Mouse (Mus musculus): ENCODE measurements around the gene Rpgrip1l. TPM values are rescaled to one million over a fixed set of nuclear protein-coding genes. Genes with fewer than 3 reads are reported as not detected.

The Rpgrip1l gene
- polyA plus RNA-seq, 1 experiment from 2014 or later = 8.0 TPM

- no peak overlapping the region for H3K4me2 ChIP-seq
- no peak overlapping the region for H3K9ac ChIP-seq (ENCODE audit: low read depth, low read length)
- 65% methylated on average over 5 of the region's 5 CpGs for WGBS (ENCODE audit: insufficient replicate concordance)
- H3K4me1 ChIP-seq (ENCODE audit: control insufficient read depth, insufficient read depth, low read length) = no peaks in the 10 kb centered on the region
- H3K4me3 ChIP-seq (ENCODE audit: low read depth, low read length) = no peak overlapping the region
- ATAC-seq (replicated peaks; ENCODE audit: insufficient number of reproducible peaks, low FRiP score, low TSS enrichment) = no peak; the same call in 1 of the 2 replicates
- no peaks in the 10 kb centered on the region for H3K9me3 ChIP-seq (replicated peaks; ENCODE audit: control insufficient read depth, low read length)
- H3K27ac ChIP-seq (ENCODE audit: low read depth, low read length) = no peak overlapping the region
- no peaks in the 10 kb centered on the region for H3K27me3 ChIP-seq (ENCODE audit: control insufficient read depth, insufficient read depth, low read length)
- H3K36me3 ChIP-seq (ENCODE audit: control insufficient read depth, insufficient read depth, low read length) = no peaks in the 10 kb centered on the region
Measured at GRCm38 (mm10) chr8:91197233-91197632, 115.8 kb downstream of the Rpgrip1l start.

DNA sequence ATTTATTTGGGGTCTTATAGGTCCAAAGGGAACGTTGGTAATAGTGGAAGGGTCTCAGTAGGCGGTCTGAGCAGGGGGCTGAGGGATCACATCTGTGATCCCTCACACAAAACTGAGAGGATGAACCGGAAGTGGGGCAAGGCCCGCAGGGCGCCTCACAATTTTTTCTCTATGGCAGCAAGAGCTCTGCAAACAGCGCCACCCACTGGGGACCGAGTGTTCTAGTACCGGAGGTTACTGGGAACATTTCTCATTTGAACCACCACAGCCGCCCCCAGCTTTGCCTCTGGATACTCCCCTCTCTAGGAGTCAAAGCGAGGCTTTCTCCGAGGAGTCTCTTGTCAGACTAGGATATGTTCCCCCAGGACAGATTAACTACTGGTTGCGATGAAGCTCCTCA, 116.4 kb downstream of the Rpgrip1l start:
- no peak for ATAC-seq (replicated peaks; ENCODE audit: insufficient number of reproducible peaks, low FRiP score, low TSS enrichment)
- H3K4me3 ChIP-seq (ENCODE audit: low read depth, low read length) = no peak overlapping the region
- WGBS (ENCODE audit: insufficient replicate concordance) = 75% methylated on average over 12 of the region's 12 CpGs

DNA sequence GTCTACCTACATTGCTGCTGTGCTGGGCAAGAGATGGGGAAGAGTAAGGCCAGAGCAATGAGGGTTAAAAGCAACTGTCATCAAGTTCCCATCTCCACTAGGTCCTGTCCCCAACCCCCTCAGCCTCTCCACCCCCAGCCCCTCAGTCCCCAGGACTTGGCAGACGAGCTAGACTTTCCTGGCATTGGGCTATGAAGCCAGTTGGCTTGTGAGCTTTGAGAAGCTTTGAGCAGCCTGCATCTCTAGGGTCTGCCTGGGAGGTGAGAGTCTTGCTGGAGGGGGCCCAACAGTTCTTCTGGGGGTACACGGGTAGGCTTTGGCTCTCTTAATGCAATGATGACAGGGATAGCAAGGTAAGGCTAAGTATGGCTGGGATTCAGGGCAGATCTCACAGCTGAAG, 119.0 kb downstream of the Rpgrip1l start:
- H3K27me3 ChIP-seq (ENCODE audit: control insufficient read depth, insufficient read depth, low read length) = no peaks in the 10 kb centered on the region; the same call in 1 of the 2 replicates
- H3K4me1 ChIP-seq (ENCODE audit: control insufficient read depth, insufficient read depth, low read length) = 0 out of 2 replicates have a peak, but pooled peaks cover 3% of the 10 kb centered on the region
- no peaks in the 10 kb centered on the region for H3K36me3 ChIP-seq (ENCODE audit: control insufficient read depth, insufficient read depth, low read length)
- no peak overlapping the region for H3K4me3 ChIP-seq (ENCODE audit: low read depth, low read length)
- no peak overlapping the region for H3K4me2 ChIP-seq
- no peak for ATAC-seq (replicated peaks; ENCODE audit: insufficient number of reproducible peaks, low FRiP score, low TSS enrichment)
- 72% methylated on average over 2 of the region's 2 CpGs for WGBS (ENCODE audit: insufficient replicate concordance)
- no peak overlapping the region for H3K9ac ChIP-seq (ENCODE audit: low read depth, low read length)
- no peaks in the 10 kb centered on the region for H3K9me3 ChIP-seq (replicated peaks; ENCODE audit: control insufficient read depth, low read length)
- no peak overlapping the region for H3K27ac ChIP-seq (ENCODE audit: low read depth, low read length)

More for the DNA sequence above, 116.4 kb downstream of the Rpgrip1l start:
- no peaks in the 10 kb centered on the region for H3K27me3 ChIP-seq (ENCODE audit: control insufficient read depth, insufficient read depth, low read length)
- no peak overlapping the region for H3K9ac ChIP-seq (ENCODE audit: low read depth, low read length)
- H3K36me3 ChIP-seq (ENCODE audit: control insufficient read depth, insufficient read depth, low read length) = no peaks in the 10 kb centered on the region
- no peak overlapping the region for H3K27ac ChIP-seq (ENCODE audit: low read depth, low read length)
- no peaks in the 10 kb centered on the region for H3K9me3 ChIP-seq (replicated peaks; ENCODE audit: control insufficient read depth, low read length)
- H3K4me1 ChIP-seq (ENCODE audit: control insufficient read depth, insufficient read depth, low read length) = no peaks in the 10 kb centered on the region
- H3K4me2 ChIP-seq = no peak overlapping the region

GRCm38 (mm10) chr8:91192941-91193340, 120.1 kb downstream of the Rpgrip1l start:
- Histone ChIP-seq H3K9me3 (replicated peaks; ENCODE audit: control insufficient read depth, low read length) (no peaks in the 10 kb centered on the region), H3K36me3 (ENCODE audit: control insufficient read depth, insufficient read depth, low read length) (no peaks in the 10 kb centered on the region), H3K9ac (ENCODE audit: low read depth, low read length) (no peak overlapping the region), H3K4me1 (ENCODE audit: control insufficient read depth, insufficient read depth, low read length) (0 out of 2 replicates have a peak, but pooled peaks cover 3% of the 10 kb centered on the region), H3K27me3 (ENCODE audit: control insufficient read depth, insufficient read depth, low read length) (peaks cover 4% of the 10 kb centered on the region; the same call in 1 of the 2 replicates), H3K27ac (ENCODE audit: low read depth, low read length) (no peak overlapping the region), H3K4me3 (ENCODE audit: low read depth, low read length) (no peak overlapping the region), H3K4me2 (no peak overlapping the region)
- WGBS (ENCODE audit: insufficient replicate concordance) = 74% methylated on average over 5 of the region's 5 CpGs
- no peak for ATAC-seq (replicated peaks; ENCODE audit: insufficient number of reproducible peaks, low FRiP score, low TSS enrichment)

DNA sequence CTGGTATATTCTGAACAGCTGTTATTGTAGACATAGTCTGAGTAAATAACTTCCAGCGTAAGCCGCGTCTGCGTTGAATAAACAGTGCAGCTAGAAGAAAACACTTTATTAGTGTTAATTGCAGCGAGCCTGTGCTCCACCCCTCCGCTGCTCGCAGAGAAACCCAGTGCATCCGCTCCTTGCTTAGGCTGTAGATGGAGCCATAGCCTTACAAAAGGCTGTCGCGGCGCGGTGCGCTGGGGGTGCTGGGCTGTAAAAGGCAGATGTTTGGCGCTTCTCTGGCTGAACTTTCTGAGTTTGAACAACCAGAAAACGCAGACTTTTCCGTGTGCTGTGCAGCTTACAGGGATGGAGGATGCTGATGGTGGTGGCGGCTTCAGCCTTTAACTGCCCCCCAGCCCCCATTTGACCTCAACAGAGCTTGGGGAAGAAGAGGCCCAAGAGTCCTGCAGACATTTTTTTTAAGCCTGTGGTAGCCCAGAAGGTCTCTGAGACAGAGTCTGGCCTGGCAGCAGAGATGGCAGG, 122.2 kb downstream of the Rpgrip1l start:
- H3K4me2 ChIP-seq = peak overlapping the region; percentile 52
- peak overlapping the region; percentile 31 for H3K9ac ChIP-seq (ENCODE audit: low read depth, low read length)
- no peaks in the 10 kb centered on the region for H3K9me3 ChIP-seq (replicated peaks; ENCODE audit: control insufficient read depth, low read length)
- H3K27me3 ChIP-seq (ENCODE audit: control insufficient read depth, insufficient read depth, low read length) = peaks cover 4% of the 10 kb centered on the region; the same call in 1 of the 2 replicates
- peak overlapping the region; percentile 15; the same call in 1 of the 2 replicates for H3K4me3 ChIP-seq (ENCODE audit: low read depth, low read length)
- H3K27ac ChIP-seq (ENCODE audit: low read depth, low read length) = no peak overlapping the region
- ATAC-seq (replicated peaks; ENCODE audit: insufficient number of reproducible peaks, low FRiP score, low TSS enrichment) = no peak
- H3K36me3 ChIP-seq (ENCODE audit: control insufficient read depth, insufficient read depth, low read length) = no peaks in the 10 kb centered on the region
- 0 out of 2 replicates have a peak, but pooled peaks cover 3% of the 10 kb centered on the region for H3K4me1 ChIP-seq (ENCODE audit: control insufficient read depth, insufficient read depth, low read length)
- 9% methylated on average over 17 of the region's 17 CpGs for WGBS (ENCODE audit: insufficient replicate concordance)

- no peak overlapping the region for H3K4me3 ChIP-seq (ENCODE audit: low read depth, low read length)
- no peak for ATAC-seq (replicated peaks; ENCODE audit: insufficient number of reproducible peaks, low FRiP score, low TSS enrichment)
- no peak overlapping the region for H3K27ac ChIP-seq (ENCODE audit: low read depth, low read length)
- H3K9me3 ChIP-seq (replicated peaks; ENCODE audit: control insufficient read depth, low read length) = no peaks in the 10 kb centered on the region
- H3K4me1 ChIP-seq (ENCODE audit: control insufficient read depth, insufficient read depth, low read length) = 0 out of 2 replicates have a peak, but pooled peaks cover 3% of the 10 kb centered on the region
- H3K4me2 ChIP-seq = no peak overlapping the region
- 67% methylated on average over 10 of the region's 11 CpGs for WGBS (ENCODE audit: insufficient replicate concordance)
- H3K36me3 ChIP-seq (ENCODE audit: control insufficient read depth, insufficient read depth, low read length) = no peaks in the 10 kb centered on the region
- H3K9ac ChIP-seq (ENCODE audit: low read depth, low read length) = no peak overlapping the region
- H3K27me3 ChIP-seq (ENCODE audit: control insufficient read depth, insufficient read depth, low read length) = peaks cover 4% of the 10 kb centered on the region; the same call in 1 of the 2 replicates
Measured at GRCm38 (mm10) chr8:91188152-91188551, 124.9 kb downstream of the Rpgrip1l start.

DNA sequence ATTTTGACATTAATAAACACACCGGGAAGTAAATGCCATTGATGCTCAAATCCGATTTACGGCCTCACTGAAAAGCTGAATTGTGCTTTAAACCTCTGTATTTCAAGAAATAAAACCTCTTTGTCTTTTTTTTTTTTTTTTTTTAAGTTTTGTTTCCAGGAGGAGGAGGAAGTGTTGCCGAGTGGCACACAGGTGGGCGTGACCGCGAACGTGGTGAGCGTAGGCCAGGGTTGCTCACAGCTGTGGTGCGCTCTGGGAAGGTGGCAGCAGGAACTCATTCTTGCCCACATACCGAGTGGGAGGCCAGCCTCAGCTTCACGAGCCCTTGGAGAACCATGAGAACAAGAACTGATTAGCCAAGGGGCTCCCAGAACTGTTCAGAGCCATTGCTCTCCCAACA, 126.7 kb downstream of the Rpgrip1l start:
- 73% methylated on average over 12 of the region's 12 CpGs for WGBS (ENCODE audit: insufficient replicate concordance)
- Histone ChIP-seq H3K27me3 (ENCODE audit: control insufficient read depth, insufficient read depth, low read length) (peaks cover 4% of the 10 kb centered on the region; the same call in 1 of the 2 replicates), H3K4me3 (ENCODE audit: low read depth, low read length) (no peak overlapping the region), H3K36me3 (ENCODE audit: control insufficient read depth, insufficient read depth, low read length) (no peaks in the 10 kb centered on the region), H3K9me3 (replicated peaks; ENCODE audit: control insufficient read depth, low read length) (no peaks in the 10 kb centered on the region), H3K4me1 (ENCODE audit: control insufficient read depth, insufficient read depth, low read length) (0 out of 2 replicates have a peak, but pooled peaks cover 3% of the 10 kb centered on the region), H3K9ac (ENCODE audit: low read depth, low read length) (no peak overlapping the region), H3K4me2 (no peak overlapping the region), H3K27ac (ENCODE audit: low read depth, low read length) (no peak overlapping the region)
- ATAC-seq (replicated peaks; ENCODE audit: insufficient number of reproducible peaks, low FRiP score, low TSS enrichment) = no peak

DNA sequence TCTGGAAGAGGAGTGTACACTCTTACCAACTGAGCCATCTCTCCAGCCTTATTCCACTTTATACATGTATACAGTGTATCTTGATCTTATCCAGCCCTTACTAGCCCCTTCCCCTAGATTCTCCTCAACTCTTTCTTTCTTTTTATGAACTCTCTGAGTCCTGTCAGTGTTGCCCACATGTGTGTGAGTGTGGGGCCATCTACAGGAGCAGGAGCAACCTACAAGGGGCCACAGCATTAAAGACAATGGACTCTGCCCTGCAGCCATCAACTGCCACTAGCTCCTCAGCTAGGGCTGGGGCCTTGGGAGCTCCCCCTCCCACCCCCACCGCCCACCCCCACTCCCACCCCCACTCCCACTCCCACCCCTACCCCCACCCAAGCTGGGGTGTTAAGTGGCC, 135.4 kb downstream of the Rpgrip1l start:
- Histone ChIP-seq H3K27ac (ENCODE audit: low read depth, low read length) (no peak overlapping the region), H3K4me1 (ENCODE audit: control insufficient read depth, insufficient read depth, low read length) (no peaks in the 10 kb centered on the region), H3K36me3 (ENCODE audit: control insufficient read depth, insufficient read depth, low read length) (no peaks in the 10 kb centered on the region), H3K4me3 (ENCODE audit: low read depth, low read length) (no peak overlapping the region), H3K4me2 (no peak overlapping the region), H3K27me3 (ENCODE audit: control insufficient read depth, insufficient read depth, low read length) (no peaks in the 10 kb centered on the region), H3K9ac (ENCODE audit: low read depth, low read length) (no peak overlapping the region), H3K9me3 (replicated peaks; ENCODE audit: control insufficient read depth, low read length) (no peaks in the 10 kb centered on the region)
- WGBS (ENCODE audit: insufficient replicate concordance) = 60% methylated on average over 1 of the region's 1 CpGs
- no peak for ATAC-seq (replicated peaks; ENCODE audit: insufficient number of reproducible peaks, low FRiP score, low TSS enrichment)

GRCm38 (mm10) chr8:91176176-91176575, 136.9 kb downstream of the Rpgrip1l start:
- ATAC-seq (replicated peaks; ENCODE audit: insufficient number of reproducible peaks, low FRiP score, low TSS enrichment) = no peak

More at GRCm38 (mm10) chr8:91176176-91176575, 136.9 kb downstream of the Rpgrip1l start:
- Histone ChIP-seq H3K27ac (ENCODE audit: low read depth, low read length) (no peak overlapping the region), H3K4me1 (ENCODE audit: control insufficient read depth, insufficient read depth, low read length) (no peaks in the 10 kb centered on the region), H3K4me3 (ENCODE audit: low read depth, low read length) (no peak overlapping the region), H3K27me3 (ENCODE audit: control insufficient read depth, insufficient read depth, low read length) (no peaks in the 10 kb centered on the region), H3K9ac (ENCODE audit: low read depth, low read length) (no peak overlapping the region), H3K36me3 (ENCODE audit: control insufficient read depth, insufficient read depth, low read length) (no peaks in the 10 kb centered on the region), H3K9me3 (replicated peaks; ENCODE audit: control insufficient read depth, low read length) (no peaks in the 10 kb centered on the region), H3K4me2 (no peak overlapping the region)
- WGBS (ENCODE audit: insufficient replicate concordance) = 73% methylated on average over 14 of the region's 14 CpGs

Data from heart, embryonic 11.5 days (tissue).